Mouse (Mus musculus): Measurements from ENCODE around the gene Lrmda.

GRCm38 (mm10) chr14:22329191-22329590 lies 309.7 kb downstream of the Lrmda start:
- no peak for TF ChIP-seq CTCF (IDR thresholded peaks at IDR 0.05; ENCODE audit: extremely low read depth, insufficient read length, insufficient replicate concordance, low read depth, low read length)
- no peak for TF ChIP-seq POLR2A (IDR thresholded peaks at IDR 0.05; ENCODE audit: low read depth, low read length)
